Mouse (Mus musculus) retina, embryonic 14.5 days (tissue): ENCODE results near the gene Ablim1.
A peak's percentile ranks its signal among the peaks of the same experiment; 100 is the strongest.

Source experiments
- DNase-seq: peaks from one replicate; pipeline ENCODE4 v3.0.0-alpha.2; 2015; ENCODE audit warnings: low spot score

The Ablim1 gene

DNA sequence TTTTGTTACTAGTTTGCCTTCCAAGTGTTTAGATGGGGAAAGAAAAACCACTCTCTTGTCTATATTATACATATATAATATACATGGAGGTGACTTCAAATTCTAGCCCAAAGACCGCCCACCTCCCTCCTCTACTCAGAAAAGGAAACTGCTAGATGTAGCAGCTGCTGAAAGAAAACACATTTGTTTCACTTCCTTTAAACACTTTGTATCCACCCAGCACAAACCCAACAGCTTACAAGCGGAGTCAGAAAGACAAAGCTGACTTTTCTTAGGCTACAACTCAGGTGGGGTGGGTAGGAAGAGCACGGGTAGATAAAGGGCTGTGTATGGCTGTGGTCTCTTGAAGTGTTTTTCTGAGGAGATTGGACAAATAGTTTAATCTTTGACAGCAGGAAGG lies 242.0 kb downstream of the Ablim1 start:
- DNase-seq = no peak

DNA sequence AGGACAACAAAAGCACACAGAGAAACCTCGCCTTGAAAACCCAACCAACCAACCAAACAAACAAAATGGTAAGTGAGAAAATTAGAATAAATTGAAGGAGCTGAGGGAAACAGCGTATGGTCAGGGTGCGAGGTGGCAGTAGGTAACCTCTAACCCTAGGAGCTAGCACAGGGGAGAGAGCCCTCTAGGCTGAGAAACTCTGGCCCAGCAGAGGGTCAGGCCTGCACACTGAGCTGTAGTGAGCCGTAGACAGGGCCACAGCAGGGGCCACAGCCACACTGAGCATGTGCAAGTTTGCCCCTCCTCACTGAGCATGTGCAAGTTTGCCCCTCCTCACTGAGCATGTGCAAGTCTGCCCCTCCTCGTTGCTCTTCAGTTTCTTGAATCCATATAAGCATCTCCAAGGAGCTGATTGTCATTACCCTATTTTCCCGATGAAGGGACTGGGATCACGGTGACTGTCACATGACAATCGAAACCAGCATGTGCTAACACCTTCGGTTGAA lies 247.6 kb downstream of the Ablim1 start:
- DNase-seq = no peak

DNA sequence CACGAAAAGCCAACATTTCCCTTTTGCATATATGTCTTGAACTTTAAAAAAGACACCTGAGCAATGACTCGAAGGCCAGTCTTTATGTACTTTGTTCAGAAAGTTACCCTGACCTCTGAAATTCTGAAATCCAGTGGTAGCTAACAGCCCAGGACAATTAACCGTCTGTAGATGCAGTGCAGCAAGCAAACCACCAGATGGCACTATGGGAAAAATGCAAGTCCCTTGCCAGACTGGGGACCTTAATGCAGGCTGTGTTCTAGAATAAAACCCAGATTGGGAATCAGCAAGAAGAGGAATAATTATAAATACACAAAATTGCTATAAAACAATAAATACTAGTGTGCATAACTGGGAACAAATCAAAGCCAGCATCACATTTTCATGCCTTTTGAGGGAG lies 248.4 kb downstream of the Ablim1 start:
- peak; percentile 86 for DNase-seq

DNA sequence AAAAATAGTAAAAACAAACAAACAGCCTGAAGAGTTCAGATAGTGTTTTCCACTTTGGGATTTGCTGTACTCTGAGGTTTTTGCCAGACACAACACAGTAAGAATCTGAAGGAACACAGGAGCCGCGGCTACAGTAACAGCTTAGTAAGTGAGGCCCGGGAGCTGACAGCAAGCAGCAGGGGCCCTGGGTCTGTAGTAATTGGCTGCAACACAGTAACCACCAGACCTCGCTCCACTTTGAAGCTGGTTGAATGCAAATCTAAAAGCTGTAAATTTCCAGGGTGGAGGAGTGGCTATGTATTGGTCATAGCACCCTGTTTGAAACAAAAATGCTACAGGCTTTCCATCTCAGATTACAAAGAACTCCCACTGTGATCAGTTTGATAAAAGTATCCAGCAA lies 252.0 kb downstream of the Ablim1 start:
- DNase-seq = no peak

DNA sequence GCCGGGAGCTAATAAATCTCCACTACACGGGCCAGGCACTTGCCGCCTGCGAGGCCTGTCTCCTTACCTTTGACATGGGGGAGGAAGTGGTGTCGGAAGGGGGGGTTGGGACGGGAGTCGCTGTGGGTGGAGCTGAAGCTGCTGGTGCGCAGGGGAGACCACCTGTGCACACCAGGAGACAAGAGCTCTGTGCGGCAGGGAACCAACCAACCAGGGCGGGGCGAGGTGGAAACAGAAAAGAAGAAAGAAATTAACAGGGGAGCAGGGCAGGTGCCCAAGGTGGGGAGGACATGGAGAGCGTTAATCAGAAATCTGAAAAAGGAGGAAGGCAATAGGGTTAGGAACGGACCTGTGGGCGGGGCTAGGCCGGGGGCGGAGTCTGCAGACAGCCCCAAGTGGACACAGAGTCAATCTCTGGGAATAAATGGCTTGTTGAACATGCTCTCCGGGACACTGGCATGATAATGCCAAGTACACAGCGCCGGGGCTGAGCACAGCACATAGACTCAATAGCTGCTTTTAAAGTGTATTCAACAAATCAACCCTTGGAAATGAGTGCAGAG lies 255.6 kb downstream of the Ablim1 start:
- DNase-seq = no peak

DNA sequence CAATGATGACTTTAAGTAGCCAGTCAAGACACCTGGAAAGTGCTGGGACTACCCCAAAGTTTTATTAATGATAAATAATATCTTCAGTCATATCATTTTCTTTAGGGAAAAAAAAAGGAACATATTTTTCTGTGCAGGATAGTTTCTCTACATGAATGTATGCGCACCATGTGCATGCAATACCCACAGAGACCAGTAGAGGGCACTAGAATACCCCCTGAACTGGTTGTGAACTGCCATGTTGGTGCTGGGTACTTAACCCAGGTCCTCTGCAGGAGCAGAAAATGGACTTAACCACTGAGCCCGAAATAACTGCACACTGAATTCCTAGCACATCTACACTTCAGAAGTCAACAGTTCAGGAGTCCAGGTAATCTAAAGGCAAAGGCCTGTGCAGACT lies 257.2 kb downstream of the Ablim1 start:
- DNase-seq = no peak

DNA sequence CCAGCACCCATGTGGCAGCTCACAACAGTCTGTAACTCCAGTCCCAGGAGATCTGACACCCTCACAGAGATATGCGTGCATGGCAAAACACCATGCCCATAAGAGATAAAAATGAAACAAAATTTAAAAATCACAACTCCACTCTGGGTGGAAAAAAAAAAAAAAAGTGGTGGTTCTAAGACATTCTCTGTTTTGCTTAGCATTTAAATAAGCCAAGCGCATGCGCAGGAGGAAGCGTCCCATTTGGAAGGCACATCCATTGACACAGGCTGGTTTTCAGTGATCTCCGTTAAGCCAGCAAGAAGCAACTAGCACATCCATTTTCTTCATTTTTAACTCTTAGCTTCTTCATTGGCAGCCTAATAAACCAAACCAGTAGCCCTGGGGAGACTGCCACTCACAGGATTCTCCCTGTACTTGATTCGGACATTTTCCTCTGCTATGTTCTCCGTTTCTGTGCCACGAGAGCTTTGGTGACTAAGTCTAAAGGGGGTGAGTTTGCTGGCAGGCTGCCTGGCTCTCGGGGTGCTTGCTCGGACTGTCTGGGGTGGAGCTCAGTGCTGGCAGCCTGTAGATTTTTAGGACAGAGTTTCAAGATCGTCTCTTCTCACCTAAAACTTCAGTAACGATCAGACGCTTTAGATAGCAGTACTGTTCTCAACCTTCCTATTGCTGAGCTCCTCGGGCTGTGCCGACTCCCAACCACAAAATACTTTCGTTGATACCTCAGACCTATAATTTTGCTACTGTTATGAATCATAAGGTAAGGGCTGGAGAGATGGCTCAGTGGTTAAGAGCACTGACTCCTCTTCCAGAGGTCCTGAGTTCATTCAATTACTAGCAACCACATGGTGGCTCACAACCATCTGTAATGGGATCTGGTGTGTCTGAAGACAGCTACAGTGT lies 259.3 kb downstream of the Ablim1 start:
- DNase-seq = no peak

DNA sequence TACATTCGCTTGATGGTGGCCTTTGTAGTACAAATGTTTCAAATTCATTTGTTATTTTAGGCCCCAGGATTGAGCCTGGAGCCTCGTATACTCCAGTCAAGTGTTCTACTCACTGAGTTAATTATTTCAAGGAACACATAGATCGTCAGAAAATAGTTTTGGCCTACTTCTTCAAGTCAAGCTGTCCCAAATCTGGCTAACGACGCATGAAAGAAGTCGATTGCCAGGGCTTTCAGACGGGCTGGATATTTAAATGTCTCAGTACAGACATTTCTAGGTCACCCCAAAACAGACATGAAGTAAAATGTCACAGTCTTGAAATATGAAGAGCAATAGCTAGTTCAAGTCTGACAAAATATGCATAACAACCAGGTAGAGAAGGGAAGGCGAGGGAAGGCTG lies 261.8 kb downstream of the Ablim1 start:
- DNase-seq = no peak

DNA sequence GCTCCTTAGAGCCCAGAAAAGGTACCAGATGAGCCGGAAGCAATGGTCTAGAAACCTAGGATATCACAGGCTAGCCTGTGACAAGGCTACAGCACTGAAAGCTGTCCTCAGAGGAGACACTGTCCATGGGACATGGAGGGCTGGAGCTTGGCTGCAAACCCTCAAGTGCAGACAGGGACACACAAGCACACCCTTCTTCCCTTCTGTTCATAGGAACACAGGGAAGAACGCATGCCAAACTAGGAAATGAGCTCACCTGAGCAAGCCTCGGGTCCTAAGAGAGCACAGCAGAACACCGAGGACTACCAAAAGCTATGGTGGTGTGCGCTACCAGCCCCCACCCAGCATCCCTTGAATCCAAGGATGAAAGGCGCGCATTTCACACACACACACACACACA lies 262.7 kb downstream of the Ablim1 start:
- no peak for DNase-seq

DNA sequence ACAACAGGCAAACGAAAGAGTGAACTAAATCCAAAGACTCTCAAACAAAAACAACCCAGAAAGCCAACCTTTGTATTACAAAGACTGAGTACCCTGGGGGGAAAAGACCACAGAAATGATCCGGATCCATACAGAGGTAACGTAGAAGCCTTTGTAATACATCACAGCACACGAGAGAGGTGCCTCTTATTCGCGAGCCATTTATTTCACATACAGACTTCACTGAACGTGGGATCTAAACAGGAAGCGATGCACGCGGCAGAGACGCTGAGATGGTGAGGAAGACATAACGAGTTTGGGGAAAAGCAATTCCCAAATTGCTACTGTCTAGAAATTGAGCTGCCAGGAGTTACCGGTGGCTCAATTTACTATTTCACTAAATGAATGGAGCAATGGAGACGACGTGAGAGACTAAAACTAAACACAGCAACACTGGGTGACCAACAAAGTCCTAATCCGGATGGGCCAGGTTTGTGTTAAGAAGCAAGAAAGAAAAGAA lies 265.1 kb downstream of the Ablim1 start:
- no peak for DNase-seq

DNA sequence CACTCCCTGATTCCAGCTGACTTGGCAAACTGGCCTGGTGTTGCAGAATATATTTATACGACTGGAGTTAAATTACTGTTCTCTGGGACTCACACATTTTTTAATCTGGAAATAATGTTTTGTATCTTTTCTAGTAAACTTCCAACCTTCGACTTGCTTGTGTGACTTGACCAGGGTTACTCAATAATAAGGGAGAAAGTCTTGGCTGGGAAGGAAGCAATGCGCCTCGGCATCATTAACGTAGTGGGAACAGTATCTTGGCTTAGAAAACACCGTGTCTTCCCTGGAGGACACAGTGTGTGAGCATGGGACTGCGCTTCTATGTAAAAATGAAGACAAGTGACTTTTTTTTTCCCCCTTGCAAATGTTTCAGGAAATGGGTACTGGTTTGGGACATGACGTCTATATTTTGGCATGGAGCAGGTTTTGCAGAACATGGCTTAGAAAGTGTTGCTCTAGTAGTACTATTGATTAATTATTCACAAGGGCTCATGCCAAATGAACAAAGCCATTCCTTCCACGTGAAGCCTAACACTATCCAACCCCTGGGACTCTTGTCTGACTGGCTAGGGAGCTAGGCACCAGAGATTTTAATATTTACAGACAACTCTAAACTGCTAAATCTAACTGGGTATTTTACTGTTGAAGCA lies 266.9 kb downstream of the Ablim1 start:
- DNase-seq = no peak

DNA sequence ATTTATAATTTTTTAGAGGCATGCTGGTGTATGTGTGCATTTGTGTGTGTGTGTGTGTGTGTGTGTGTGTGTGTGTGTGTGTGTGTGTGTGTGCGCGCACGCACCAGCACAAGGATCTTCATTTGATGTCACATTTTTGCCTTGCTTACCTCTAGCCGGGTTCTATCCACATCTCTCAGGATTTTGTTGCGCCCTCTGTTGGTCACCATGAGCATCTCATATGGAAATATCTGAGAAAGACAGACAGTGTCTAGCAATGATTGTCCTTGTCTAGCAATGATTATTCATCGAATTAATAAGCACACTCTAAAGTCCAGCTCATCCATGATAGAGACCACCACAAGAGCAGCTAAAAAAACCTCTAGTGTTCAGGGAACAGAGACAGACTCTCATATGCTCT lies 275.5 kb downstream of the Ablim1 start:
- DNase-seq = peak; percentile 72

DNA sequence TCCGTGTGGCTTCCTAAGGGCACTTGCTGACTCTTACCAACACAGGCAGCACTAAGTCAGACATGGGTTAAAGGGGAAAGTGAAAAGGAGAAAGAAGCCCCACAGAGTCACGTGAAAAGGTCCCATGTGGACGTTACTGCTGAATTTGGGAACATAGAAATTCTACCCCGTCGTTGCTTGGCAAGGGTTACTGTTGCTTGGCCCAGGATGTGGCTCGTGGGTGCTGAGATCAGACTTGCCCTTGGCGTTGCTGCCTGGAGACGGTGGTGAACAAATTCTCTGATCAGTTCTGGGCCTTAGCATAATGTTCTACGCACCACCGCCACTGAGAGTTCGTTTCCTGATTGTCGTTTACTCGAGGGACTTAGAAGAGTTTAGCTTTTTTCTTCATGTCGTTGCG lies 277.9 kb downstream of the Ablim1 start:
- no peak for DNase-seq

DNA sequence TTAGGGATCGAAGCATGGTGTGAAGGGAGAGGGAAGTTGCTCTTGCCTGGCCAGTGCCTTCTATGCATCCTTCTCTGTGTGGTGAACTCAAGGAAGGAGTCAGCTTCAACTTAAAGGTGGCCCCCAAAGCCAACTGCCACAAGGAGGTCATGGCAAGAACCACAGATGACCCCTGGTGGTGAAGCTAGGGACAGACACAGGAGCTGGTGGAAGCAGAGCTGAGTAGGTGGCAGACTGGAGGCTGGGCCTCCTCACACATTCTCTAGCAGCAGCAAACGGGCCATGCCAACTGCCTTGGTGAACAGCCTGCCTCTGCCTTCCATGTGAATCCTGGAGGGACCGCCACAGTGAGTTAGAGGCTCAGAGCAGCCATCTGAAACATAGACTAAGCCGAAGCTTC lies 283.1 kb downstream of the Ablim1 start:
- DNase-seq = peak; percentile 74

DNA sequence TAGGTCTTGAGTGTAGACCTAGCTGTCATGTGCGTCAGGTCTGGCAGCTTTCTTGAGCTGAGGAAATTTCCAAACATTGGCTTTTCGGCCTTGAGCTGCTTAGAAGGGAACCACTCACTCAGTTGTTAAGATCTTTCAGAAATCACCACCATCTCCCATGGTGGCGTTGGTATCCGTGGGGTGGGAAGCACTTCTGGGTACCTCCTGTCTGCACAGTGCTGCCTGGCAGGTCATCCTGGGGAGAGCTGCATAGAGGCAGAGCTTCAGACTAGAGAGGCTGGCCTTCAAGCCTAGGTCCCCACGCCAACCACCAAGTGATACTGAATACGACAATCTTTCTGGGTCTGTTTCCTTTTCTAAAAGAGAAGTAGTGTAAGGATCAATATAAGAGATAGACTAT lies 285.3 kb downstream of the Ablim1 start:
- DNase-seq = no peak

DNA sequence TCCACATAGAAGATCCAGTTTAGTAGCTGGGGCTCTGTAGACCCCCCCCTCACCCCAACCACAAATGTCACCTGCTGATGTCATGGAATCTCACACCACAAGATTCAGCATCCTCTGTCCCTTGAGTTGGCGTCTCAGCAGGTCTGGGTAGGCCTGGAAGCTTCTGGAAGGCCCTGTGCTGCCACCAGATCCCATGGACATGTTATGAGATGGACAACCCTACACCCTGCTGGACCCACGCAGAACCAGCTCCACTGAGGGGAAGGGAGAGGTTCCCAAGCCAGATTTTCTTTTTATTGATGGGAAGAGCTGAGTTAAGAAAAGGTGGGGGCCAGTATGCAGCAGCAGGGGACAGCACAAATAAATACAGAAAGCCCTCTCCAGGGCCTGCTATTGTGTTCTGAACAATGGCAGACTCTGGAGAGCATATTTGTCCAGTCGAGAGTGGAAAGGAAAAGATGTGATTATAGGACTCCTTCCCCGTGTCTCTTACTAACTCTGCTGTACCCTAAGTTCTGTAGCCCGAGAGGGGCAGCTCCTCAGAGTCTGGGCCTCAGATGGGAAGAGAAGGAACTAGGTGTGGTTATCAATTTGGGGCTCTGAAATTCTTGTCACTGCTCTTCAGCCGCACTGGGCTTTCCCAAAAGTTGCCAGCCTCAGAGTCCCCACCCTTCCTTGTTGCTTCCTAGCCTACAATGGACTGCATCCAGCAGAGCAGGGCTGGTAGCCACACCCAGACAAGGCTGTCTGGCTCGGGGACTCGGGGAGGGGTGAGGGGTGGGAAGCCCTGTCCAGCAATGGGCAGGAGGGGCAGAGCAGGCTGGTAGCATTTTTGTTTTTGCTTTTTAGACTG lies 286.2 kb downstream of the Ablim1 start:
- no peak for DNase-seq

DNA sequence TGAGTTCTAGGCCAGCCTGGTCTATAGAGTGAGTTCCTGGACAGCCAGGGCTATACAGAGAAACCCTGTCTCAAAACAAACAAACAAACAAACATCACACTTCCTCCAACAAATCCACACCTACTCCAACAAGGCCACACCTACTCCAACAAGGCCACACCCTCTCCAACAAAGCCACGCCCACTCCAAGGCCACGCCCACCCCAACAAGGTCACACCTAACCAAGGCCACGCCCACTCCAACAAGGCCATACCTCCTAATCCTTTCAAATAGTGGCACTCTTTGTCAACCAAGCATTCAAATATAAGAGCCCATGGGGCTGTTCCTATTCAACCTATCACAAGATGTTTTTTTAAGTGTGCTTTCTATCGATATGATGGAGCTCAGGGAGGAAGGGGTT lies 288.2 kb downstream of the Ablim1 start:
- DNase-seq = no peak

DNA sequence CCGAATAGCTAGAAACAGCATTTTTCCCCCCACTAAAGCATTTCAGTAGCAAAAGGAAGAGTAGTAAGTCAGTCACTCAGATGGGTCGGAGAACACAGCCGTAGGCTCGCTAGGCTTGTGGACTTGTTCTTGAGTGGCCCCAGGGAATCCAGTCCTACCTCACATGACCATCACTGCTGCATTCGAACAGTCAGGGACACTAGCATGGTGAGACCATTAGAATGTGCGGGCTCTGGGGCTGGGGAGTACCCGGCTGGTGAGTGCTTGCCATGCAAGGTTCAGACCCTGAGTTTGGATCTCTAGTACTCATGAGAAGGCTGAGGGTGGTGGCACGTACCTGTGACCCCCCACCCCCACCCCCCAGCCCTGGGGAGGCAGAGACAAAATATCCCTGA lies 296.9 kb downstream of the Ablim1 start:
- DNase-seq = no peak

DNA sequence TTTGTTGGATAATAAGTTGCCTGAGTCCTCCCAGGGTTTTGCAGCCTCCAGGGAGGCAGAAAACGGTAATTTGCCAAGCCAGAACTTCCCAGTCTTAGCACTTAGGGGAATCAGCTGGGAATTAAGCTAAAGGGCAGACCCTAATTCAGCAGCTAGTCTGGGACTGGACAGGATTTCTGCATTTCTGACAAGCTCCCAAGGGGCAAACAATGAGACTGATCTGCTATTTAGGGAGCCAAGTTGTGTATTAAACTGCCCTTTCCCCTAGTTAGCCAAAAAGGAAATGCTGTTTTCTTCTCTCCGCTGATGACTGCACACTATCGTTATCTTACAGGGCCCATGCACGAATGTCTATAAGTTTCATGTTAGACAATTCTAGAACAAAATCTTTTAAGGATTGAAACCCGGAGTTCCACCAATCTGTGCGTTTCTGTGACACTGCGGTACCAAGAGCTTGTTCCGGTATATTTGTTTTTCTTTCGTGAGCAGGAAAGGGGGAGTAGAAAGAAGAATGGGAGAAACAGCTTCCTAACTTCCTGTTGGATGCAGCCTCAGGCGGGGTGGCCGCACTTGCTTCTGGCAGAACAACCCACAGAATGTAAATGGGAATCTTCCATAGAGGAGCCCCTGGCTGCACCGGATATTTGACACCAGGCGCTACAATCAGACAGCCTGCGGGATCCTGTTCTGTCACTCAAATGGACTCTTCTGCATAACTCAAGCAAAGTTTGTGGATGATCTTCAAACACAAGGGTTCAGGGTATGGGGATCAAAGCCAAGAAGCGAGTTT lies 297.5 kb downstream of the Ablim1 start:
- no peak for DNase-seq

DNA sequence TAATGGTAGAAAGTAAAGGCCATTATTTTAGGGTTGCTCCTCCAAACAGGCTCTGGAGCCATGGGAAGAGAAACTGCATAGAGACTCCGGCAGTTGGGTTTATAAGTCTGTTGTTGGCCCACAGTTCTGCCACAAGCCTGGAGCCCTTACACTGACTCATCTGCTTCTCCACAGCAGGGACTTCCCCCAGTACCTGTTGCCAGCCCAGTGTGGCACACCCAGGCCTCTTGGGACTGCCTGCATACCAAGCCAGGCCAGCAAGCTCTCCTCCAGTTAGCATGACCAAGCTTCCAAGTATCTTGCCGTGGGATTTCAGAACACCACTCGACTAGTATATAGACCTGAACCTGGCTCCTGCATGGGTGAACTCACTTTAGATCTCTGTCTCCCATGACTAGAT lies 299.9 kb downstream of the Ablim1 start:
- DNase-seq = no peak

DNA sequence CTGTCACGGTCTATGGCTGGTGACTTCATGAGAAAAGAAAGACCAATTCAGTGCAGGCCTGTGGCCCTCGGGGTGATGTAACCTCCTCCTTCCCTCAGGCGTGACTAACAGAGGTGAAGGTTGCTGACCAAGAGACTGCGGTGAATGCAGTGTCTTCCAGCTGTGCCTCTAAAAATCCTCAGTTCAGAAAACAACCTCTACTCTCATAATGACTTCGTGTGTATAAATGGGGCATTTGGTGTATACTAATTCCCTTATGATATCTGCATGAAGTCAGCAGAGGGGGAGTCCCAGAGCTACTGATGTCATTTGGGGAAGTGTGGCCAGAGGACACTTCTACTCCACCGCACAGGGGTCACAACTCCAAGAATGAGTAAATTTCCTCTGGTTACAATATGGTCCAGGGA lies 301.4 kb downstream of the Ablim1 start:
- no peak for DNase-seq
